Mouse (Mus musculus) embryonic facial prominence, embryonic 12.5 days (tissue): ENCODE measurements around the gene Anxa9. TPM values are rescaled to one million over a fixed set of nuclear protein-coding genes. Genes with fewer than 3 reads are reported as not detected.

Experiments used
- ATAC-seq: fragments of 200-750 bp; cut with Nextera tagmentation; 2 replicates; pipeline ENCODE4 v1.8.0; 2017; ENCODE audit not compliant: insufficient number of reproducible peaks, insufficient read depth, low FRiP score, low TSS enrichment
- H3K27ac ChIP-seq: fragments of 300-500 bp; sonication (generic); 2 replicates; pipeline ENCODE4 v1.5.1; 2016; ENCODE audit warnings: mild to moderate bottlenecking
- H3K27me3 ChIP-seq: fragments of 300-500 bp; sonication (generic); 2 replicates; pipeline ENCODE4 v1.6.1; 2016; ENCODE audit warnings: mild to moderate bottlenecking, moderate library complexity
- H3K36me3 ChIP-seq: fragments of 300-500 bp; sonication (generic); 2 replicates; pipeline ENCODE4 v1.6.1; 2016; ENCODE audit warnings: mild to moderate bottlenecking
- H3K4me1 ChIP-seq: fragments of 300-500 bp; sonication (generic); 2 replicates; pipeline ENCODE4 v1.6.1; 2016
- H3K4me2 ChIP-seq: fragments of 300-500 bp; sonication (generic); replicated peaks from 2 replicates; pipeline ENCODE4 v1.6.1; 2016; ENCODE audit warnings: mild to moderate bottlenecking, moderate library complexity
- H3K4me3 ChIP-seq: fragments of 300-500 bp; sonication (generic); 2 replicates; pipeline ENCODE4 v1.5.1; 2016; ENCODE audit warnings: mild to moderate bottlenecking
- H3K9ac ChIP-seq: fragments of 300-500 bp; sonication (generic); 2 replicates; pipeline ENCODE4 v1.6.1; 2016; ENCODE audit warnings: mild to moderate bottlenecking, moderate library complexity
- H3K9me3 ChIP-seq: fragments of 300-500 bp; sonication (generic); 2 replicates; pipeline ENCODE4 v1.6.1; 2016; ENCODE audit warnings: mild to moderate bottlenecking, moderate library complexity
- WGBS: fragments of 180-500 bp; shearing (Covaris S2); methylation state at CpG from one replicate; pipeline ENCODE4 v1.1.7; 2016; 5-methylcytosine and 5-hydroxymethylcytosine counted together
- polyA plus RNA-seq: library from polyadenylated mRNA; unstranded; fragments of >200 nt; fragmentation: Nextera tagmentation; extraction: Ambion mirVana; gene quantifications from 2 replicates; pipeline ENCODE4 v1.2.1, GENCODE M21; 2016

Gene Anxa9
- polyA plus RNA-seq, 1 experiment from 2014 or later = 1.3 TPM

- H3K27ac ChIP-seq = no peak overlapping the region
- 84% methylated on average over 3 of the region's 3 CpGs for WGBS
- H3K4me2 ChIP-seq = no peak overlapping the region
- peaks cover 51% of the 10 kb centered on the region for H3K36me3 ChIP-seq
- H3K9ac ChIP-seq = no peak overlapping the region
- H3K4me1 ChIP-seq = no peaks in the 10 kb centered on the region
- no peaks in the 10 kb centered on the region for H3K9me3 ChIP-seq
- H3K4me3 ChIP-seq = no peak overlapping the region
- no peaks in the 10 kb centered on the region for H3K27me3 ChIP-seq
- ATAC-seq = no peak
These were observed 40.9 kb downstream of the Anxa9 start for GRCm38 (mm10) chr3:95266052-95266451.

GRCm38 (mm10) chr3:95264724-95265123 is 42.3 kb downstream of the Anxa9 start:
- Histone ChIP-seq H3K4me3 (no peak overlapping the region), H3K27me3 (no peaks in the 10 kb centered on the region), H3K9me3 (no peaks in the 10 kb centered on the region), H3K36me3 (peaks cover 55% of the 10 kb centered on the region), H3K4me2 (no peak overlapping the region), H3K9ac (no peak overlapping the region), H3K4me1 (no peaks in the 10 kb centered on the region), H3K27ac (no peak overlapping the region)
- no peak for ATAC-seq
- WGBS = 79% methylated on average over 1 of the region's 1 CpGs

DNA sequence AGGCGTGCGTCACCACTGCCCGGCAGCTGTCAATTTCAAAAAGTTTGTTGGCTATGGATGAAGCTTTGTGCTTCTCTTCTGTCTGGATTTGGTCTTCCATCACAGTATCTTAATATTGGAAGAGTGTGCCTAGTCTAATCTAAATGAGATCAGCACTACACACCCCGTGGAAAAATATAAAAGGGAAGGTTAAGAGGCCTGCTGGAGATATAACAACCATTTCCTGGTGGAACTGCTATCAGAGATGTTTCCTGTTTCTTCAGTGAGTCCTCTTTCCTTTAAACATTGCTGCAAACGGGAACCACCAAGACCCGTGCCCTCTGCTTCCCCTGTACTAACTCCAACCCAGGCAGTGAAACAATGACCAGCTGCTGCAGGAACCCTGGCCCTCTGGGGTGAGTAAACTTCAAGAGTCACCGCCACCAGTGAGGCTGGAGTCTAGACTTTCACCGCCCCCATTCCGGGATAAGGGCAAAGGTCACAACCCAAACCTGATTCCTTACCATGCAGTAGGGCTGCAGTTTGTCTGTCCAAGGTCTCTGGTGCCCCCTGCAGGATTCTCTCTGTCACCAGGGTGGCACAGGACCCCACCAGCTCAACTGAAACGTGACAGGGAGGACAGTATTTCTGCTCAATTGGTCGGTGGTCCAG is 43.8 kb downstream of the Anxa9 start:
- H3K4me3 ChIP-seq = no peak overlapping the region
- no peaks in the 10 kb centered on the region for H3K9me3 ChIP-seq
- no peak overlapping the region for H3K9ac ChIP-seq
- WGBS = 43% methylated on average over 11 of the region's 11 CpGs
- peaks cover 59% of the 10 kb centered on the region for H3K36me3 ChIP-seq
- no peaks in the 10 kb centered on the region for H3K27me3 ChIP-seq
- H3K27ac ChIP-seq = no peak overlapping the region
- H3K4me2 ChIP-seq = no peak overlapping the region
- no peaks in the 10 kb centered on the region for H3K4me1 ChIP-seq
- no peak for ATAC-seq

- H3K4me2 ChIP-seq = no peak overlapping the region
- H3K4me3 ChIP-seq = no peak overlapping the region
- H3K4me1 ChIP-seq = no peaks in the 10 kb centered on the region
- ATAC-seq = no peak
- H3K27me3 ChIP-seq = no peaks in the 10 kb centered on the region
- 80% methylated on average over 4 of the region's 4 CpGs for WGBS
- H3K9ac ChIP-seq = no peak overlapping the region
- H3K27ac ChIP-seq = no peak overlapping the region
- peaks cover 57% of the 10 kb centered on the region for H3K36me3 ChIP-seq
- H3K9me3 ChIP-seq = no peaks in the 10 kb centered on the region
These were observed 45.0 kb downstream of the Anxa9 start for GRCm38 (mm10) chr3:95261975-95262374.

DNA sequence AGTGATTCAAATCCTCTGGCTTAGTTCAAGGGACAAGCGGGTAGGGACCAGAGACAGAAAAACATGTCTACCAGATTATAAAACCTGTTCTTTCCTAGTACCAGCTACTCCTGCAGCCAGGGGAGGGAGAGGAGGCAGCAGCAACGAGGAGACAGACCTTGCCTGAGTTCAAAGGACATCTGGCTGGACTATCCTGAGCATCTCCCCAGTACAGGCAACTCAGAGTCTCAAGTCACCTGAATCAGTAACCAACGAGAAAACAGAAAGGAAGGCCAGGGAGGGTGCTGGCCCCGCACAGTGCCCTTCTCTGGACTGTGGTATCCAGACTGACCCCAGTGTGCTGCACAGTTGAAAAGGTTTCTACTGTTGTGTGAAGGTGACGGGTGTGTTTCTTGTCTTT is 50.0 kb downstream of the Anxa9 start:
- Histone ChIP-seq H3K9me3 (no peaks in the 10 kb centered on the region), H3K36me3 (peaks cover 72% of the 10 kb centered on the region), H3K27me3 (no peaks in the 10 kb centered on the region), H3K27ac (no peak overlapping the region), H3K4me1 (no peaks in the 10 kb centered on the region), H3K9ac (no peak overlapping the region), H3K4me2 (no peak overlapping the region), H3K4me3 (no peak overlapping the region)
- WGBS = 86% methylated on average over 5 of the region's 5 CpGs
- ATAC-seq = no peak

DNA sequence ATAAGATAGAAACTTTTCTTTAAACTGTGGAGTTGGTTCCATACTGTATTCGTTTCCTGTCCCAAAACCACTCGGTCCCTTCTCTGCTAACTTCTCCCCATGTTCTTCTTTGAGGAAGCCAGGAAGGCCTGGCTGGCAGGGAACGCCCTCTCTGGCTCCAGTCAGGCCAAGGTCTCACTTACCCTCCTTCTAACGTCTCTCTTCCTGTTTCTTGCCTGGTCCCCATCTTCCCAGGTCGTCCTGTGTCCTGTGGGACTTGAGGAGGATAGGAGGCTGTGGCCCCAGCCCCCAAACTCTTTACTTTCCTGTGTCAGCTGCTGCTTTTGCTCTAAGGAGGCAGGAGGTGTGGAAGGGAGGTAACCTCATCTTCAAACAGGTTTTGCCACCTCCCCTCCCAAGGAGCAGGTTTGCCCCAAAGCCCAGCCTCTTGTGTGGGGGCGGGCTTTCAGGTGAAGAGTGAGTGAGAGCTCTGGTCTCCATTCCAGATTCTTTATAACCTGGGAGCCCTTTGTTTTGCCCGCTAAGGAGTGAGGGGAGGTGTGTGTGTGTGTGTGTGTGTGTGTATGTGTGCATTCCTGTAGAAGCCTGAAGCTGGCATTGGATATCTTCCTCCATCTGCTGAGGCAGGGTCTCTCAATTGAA is 56.1 kb downstream of the Anxa9 start, which contains the start of gene Bnipl:
Bnipl (minus strand) TSS at position 411 of the 642 bp plus-strand sequence.
- Histone ChIP-seq H3K36me3 (peaks cover 39% of the 10 kb centered on the region), H3K4me3 (no peak within 1 kb of the TSS), H3K27ac (no peak within 1 kb of the TSS), H3K9ac (no peak within 1 kb of the TSS), H3K27me3 (no peaks in the 10 kb centered on the region), H3K4me2 (0 out of 2 replicates have a peak within 1 kb of the TSS, but pooled peaks have one; percentile 13), H3K4me1 (no peaks in the 10 kb centered on the region), H3K9me3 (no peaks in the 10 kb centered on the region)
- ATAC-seq = peak; percentile 72
- WGBS = 47% methylated on average over 7 of the region's 7 CpGs

DNA sequence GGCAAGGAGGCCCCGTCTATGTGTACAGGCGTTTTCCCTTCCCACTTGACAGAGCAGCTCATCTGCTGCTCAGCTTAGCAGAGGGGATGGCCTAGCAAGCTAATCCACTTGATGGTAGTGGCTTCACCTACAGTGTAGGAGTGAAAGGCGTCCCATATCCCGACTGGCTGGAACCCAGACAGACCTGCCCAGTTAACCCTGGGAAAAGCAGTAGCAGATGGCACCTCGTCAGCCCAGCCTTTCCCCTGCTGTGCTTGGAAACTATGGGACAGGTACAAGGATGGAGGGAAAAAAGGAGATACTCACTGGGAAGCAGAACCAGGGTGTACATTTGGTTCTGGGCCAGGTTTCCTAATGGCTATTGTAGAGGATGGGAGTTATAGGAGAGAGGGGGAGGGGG is 56.6 kb downstream of the Anxa9 start:
- H3K9ac ChIP-seq = no peak overlapping the region
- no peaks in the 10 kb centered on the region for H3K27me3 ChIP-seq
- H3K27ac ChIP-seq = no peak overlapping the region
- no peak for ATAC-seq
- no peak overlapping the region for H3K4me3 ChIP-seq
- 78% methylated on average over 5 of the region's 5 CpGs for WGBS
- peaks cover 33% of the 10 kb centered on the region for H3K36me3 ChIP-seq
- H3K9me3 ChIP-seq = no peaks in the 10 kb centered on the region
- H3K4me2 ChIP-seq = no peak overlapping the region
- no peaks in the 10 kb centered on the region for H3K4me1 ChIP-seq

DNA sequence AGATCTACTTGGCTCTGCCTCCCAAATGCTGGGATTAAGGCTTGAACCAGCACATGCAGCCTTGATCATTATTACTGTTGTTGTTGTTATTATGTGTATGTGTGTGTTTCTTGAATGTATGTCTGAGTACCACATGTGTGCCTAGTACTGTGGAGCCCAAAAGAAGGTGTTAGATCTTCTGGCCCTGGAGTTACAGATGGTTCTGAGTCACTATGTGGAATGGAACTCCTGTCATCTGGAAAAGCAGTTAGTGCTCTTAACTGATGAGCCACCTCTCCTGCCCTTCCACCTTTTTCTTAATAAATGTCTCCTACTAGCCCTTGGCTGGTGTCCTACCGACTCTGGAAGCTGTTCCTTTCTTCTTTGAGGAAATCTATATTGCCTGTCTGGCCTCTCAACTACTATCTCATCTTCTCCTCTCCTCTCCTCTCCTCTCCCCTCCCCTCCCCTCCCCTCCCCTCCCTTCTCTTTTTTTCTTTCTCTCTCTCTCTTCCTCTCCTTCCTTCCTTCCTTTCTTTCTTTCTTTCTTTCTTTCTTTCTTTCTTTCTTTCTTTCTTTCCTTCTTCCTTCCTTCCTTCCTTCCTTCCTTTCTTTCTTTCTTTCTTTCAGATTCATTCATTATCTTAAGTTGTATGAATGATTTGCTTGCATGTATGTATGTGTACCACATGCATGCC is 59.2 kb downstream of the Anxa9 start:
- H3K9me3 ChIP-seq = no peaks in the 10 kb centered on the region
- no peak overlapping the region for H3K4me2 ChIP-seq
- H3K27me3 ChIP-seq = no peaks in the 10 kb centered on the region
- 88% methylated on average over 1 of the region's 1 CpGs for WGBS
- H3K36me3 ChIP-seq = peaks cover 9% of the 10 kb centered on the region; the same call in 1 of the 2 replicates
- no peak overlapping the region for H3K4me3 ChIP-seq
- no peaks in the 10 kb centered on the region for H3K4me1 ChIP-seq
- no peak overlapping the region for H3K27ac ChIP-seq
- H3K9ac ChIP-seq = no peak overlapping the region
- ATAC-seq = no peak

DNA sequence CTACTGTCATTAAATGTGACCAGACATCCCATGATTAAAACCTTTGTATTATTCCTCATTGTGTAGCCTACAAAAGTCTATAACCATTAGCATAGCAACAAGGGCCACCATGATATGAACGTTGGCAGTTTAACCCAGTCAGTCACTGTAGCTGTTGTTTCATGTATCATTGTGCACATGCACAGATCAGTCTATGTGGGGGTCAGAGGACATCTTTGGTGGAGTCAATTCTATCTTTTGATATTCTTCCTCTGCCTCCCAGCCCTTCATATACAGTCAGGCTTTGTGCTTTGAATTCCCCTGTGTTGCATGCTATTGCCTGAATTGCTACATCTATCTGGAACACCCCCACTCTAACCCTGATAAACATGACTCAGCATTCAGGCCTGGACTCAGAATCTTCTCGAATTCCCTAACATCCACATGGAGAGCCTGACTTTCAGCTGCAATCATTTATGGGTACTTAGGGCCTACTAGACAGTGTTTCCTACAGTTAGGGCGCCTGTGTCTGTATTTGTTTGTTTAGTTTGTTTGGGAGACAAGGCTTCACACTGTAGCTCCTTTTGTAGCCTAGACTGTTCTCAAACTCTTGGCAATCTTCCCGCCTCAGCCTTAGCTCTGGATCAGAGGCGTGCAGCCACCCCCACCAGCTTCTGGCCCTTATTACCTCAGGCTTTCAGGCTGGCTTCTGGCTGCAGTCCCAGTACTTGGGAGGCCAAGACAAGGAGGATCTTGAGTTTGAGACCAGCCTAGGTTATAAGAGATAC is 60.3 kb downstream of the Anxa9 start:
- WGBS = 80% methylated on average over 5 of the region's 5 CpGs

More for the DNA sequence above, 60.3 kb downstream of the Anxa9 start:
- no peaks in the 10 kb centered on the region for H3K36me3 ChIP-seq
- H3K9ac ChIP-seq = no peak overlapping the region
- H3K4me1 ChIP-seq = no peaks in the 10 kb centered on the region
- H3K27me3 ChIP-seq = no peaks in the 10 kb centered on the region
- ATAC-seq = no peak
- no peak overlapping the region for H3K4me3 ChIP-seq
- H3K9me3 ChIP-seq = no peaks in the 10 kb centered on the region
- H3K4me2 ChIP-seq = no peak overlapping the region
- no peak overlapping the region for H3K27ac ChIP-seq
